Mouse (Mus musculus): ENCODE data around the gene Mpp4. TPM values are rescaled to one million over a fixed set of nuclear protein-coding genes. Genes with fewer than 3 reads are reported as not detected.

Gene Mpp4
- polyA plus RNA-seq (2012; fragmentation: generic; extraction: Trizol), result 0.51 TPM
- long read RNA-seq, experiment 1, result 0 reads
- long read RNA-seq, experiment 2, result 0 reads

DNA sequence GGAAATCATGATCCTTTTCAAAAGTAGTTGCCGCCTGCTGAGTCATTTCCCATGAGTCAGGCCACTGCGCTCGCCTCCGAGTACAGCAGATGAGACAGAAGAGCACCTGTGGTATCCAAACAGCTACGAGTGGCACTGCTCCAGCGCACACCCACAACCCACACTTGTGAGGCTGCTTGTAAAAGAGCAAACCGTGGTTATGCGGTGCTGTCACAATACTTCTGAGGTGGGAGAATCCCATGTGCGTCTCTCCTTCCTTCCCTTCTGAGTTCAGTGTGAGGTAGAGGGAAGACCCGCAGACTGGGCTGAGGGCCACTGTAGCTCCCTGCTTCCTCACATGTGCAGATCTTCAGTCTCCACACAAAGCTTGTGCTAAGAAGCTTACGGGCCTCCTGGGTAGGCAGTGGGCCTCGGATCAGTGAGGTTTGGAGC, at the start of gene Mpp4:
Gene Mpp4 (minus strand): TSS at position 360 of the 432 bp plus-strand sequence.
- H3K36me3 ChIP-seq (ENCODE audit: control insufficient read depth, insufficient read depth), result peaks cover 23% of the 10 kb centered on the region
- H3K79me3 ChIP-seq (ENCODE audit: low read depth), result no peaks in the 10 kb centered on the region
- no peaks in the 10 kb centered on the region for H3K79me2 ChIP-seq (ENCODE audit: control insufficient read depth, insufficient read depth)
- H3ac ChIP-seq (ENCODE audit: control insufficient read depth, insufficient read length, low read depth), result peak within 1 kb of the TSS; percentile 32
- H3K4me3 ChIP-seq (ENCODE audit: insufficient read depth, poor library complexity, severe bottlenecking), result no peak within 1 kb of the TSS
- no peak for TF ChIP-seq MYOG (IDR thresholded peaks at IDR 0.05; ENCODE audit: control insufficient read depth, extremely low read depth, insufficient read length)
- peak; percentile 91 for TF ChIP-seq MYOD1 (IDR thresholded peaks at IDR 0.05; ENCODE audit: control insufficient read depth, insufficient read length, low read depth)
- TF ChIP-seq CEBPB (IDR thresholded peaks at IDR 0.05; ENCODE audit: low read depth), result no peak
- peak; percentile 85 for TF ChIP-seq MAX (IDR thresholded peaks at IDR 0.05)
- TF ChIP-seq CTCF (IDR thresholded peaks at IDR 0.05; ENCODE audit: control insufficient read depth, insufficient read depth, insufficient read length), result no peak
- no peak for TF ChIP-seq USF1 (IDR thresholded peaks at IDR 0.05; ENCODE audit: low read depth)
- peak; percentile 88 for TF ChIP-seq FOSL1 (IDR thresholded peaks at IDR 0.05; ENCODE audit: insufficient read depth, low read length, poor library complexity, severe bottlenecking)
- H3K27me3 ChIP-seq (ENCODE audit: control insufficient read depth, insufficient read depth, insufficient read length), result no peaks in the 10 kb centered on the region

DNA sequence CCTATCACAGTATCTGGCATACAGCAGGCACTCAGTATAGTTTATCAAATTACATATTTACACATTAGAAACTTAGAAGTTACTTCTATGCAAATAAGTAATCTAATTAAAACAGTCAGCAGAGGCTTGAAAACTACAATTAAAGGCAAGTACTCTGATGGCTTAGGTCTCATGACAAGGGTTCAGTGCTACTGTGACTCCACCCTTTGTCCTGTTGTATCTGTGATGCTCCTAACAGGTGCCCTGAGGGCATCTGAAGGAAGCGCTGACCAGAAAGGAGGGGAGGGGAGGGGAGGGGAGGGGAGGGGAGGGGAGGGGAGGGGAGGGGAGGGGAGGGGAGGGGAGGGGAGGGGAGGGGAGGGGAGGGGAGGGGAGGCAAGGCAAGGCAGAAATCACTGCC, 49.8 kb upstream of the Mpp4 start:
- H3K36me3 ChIP-seq (ENCODE audit: control insufficient read depth, insufficient read depth), result no peaks in the 10 kb centered on the region
- no peaks in the 10 kb centered on the region for H3K79me3 ChIP-seq (ENCODE audit: low read depth)
- H3K79me2 ChIP-seq (ENCODE audit: control insufficient read depth, insufficient read depth), result no peaks in the 10 kb centered on the region
- TF ChIP-seq CEBPB (IDR thresholded peaks at IDR 0.05; ENCODE audit: low read depth) (no peak), CTCF (IDR thresholded peaks at IDR 0.05; ENCODE audit: control insufficient read depth, insufficient read depth, insufficient read length) (no peak), MYOG (IDR thresholded peaks at IDR 0.05; ENCODE audit: control insufficient read depth, extremely low read depth, insufficient read length) (no peak), MAX (IDR thresholded peaks at IDR 0.05) (no peak), MYOD1 (IDR thresholded peaks at IDR 0.05; ENCODE audit: control insufficient read depth, insufficient read length, low read depth) (no peak), FOSL1 (IDR thresholded peaks at IDR 0.05; ENCODE audit: insufficient read depth, low read length, poor library complexity, severe bottlenecking) (no peak), USF1 (IDR thresholded peaks at IDR 0.05; ENCODE audit: low read depth) (no peak)
- H3K27me3 ChIP-seq (ENCODE audit: control insufficient read depth, insufficient read depth, insufficient read length), result no peaks in the 10 kb centered on the region
- H3K4me3 ChIP-seq (ENCODE audit: insufficient read depth, poor library complexity, severe bottlenecking), result no peak overlapping the region
- H3ac ChIP-seq (ENCODE audit: control insufficient read depth, insufficient read length, low read depth), result no peak overlapping the region

GRCm38 (mm10) chr1:59212076-59212779, 49.0 kb upstream of the Mpp4 start:
- TF ChIP-seq CTCF (IDR thresholded peaks at IDR 0.05; ENCODE audit: control insufficient read depth, insufficient read depth, insufficient read length), result no peak
- TF ChIP-seq MYOG (IDR thresholded peaks at IDR 0.05; ENCODE audit: control insufficient read depth, extremely low read depth, insufficient read length), result no peak
- TF ChIP-seq FOSL1 (IDR thresholded peaks at IDR 0.05; ENCODE audit: insufficient read depth, low read length, poor library complexity, severe bottlenecking), result no peak
- TF ChIP-seq USF1 (IDR thresholded peaks at IDR 0.05; ENCODE audit: low read depth), result no peak
- no peak for TF ChIP-seq CEBPB (IDR thresholded peaks at IDR 0.05; ENCODE audit: low read depth)
- no peak for TF ChIP-seq MAX (IDR thresholded peaks at IDR 0.05)
- no peak for TF ChIP-seq MYOD1 (IDR thresholded peaks at IDR 0.05; ENCODE audit: control insufficient read depth, insufficient read length, low read depth)

DNA sequence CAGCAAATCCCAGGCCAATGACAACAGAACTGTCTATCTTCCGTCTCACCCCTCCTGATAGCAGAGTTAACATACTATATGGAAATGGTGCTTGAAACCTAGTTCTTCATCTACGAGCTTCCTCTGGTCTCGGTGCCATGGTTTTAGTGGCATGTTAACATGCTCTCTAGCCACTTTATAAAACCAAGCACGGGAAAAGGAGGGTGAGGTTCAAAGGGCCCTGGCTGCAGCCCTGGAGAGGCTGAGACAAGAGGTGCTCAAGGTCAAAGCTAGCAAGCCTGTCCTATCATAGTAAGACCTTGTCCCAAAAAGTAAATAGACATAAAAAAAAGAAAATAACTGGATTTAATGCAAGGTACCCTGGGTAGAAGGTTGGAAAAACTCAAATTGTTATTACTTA, 48.5 kb upstream of the Mpp4 start:
- no peak for TF ChIP-seq USF1 (IDR thresholded peaks at IDR 0.05; ENCODE audit: low read depth)
- no peak for TF ChIP-seq CTCF (IDR thresholded peaks at IDR 0.05; ENCODE audit: control insufficient read depth, insufficient read depth, insufficient read length)
- H3K36me3 ChIP-seq (ENCODE audit: control insufficient read depth, insufficient read depth), result no peaks in the 10 kb centered on the region

More at GRCm38 (mm10) chr1:59212076-59212779, 49.0 kb upstream of the Mpp4 start:
- no peak overlapping the region for H3K4me3 ChIP-seq (ENCODE audit: insufficient read depth, poor library complexity, severe bottlenecking)
- no peaks in the 10 kb centered on the region for H3K79me3 ChIP-seq (ENCODE audit: low read depth)
- H3K36me3 ChIP-seq (ENCODE audit: control insufficient read depth, insufficient read depth), result no peaks in the 10 kb centered on the region
- no peaks in the 10 kb centered on the region for H3K79me2 ChIP-seq (ENCODE audit: control insufficient read depth, insufficient read depth)
- H3ac ChIP-seq (ENCODE audit: control insufficient read depth, insufficient read length, low read depth), result no peak overlapping the region
- no peaks in the 10 kb centered on the region for H3K27me3 ChIP-seq (ENCODE audit: control insufficient read depth, insufficient read depth, insufficient read length)

DNA sequence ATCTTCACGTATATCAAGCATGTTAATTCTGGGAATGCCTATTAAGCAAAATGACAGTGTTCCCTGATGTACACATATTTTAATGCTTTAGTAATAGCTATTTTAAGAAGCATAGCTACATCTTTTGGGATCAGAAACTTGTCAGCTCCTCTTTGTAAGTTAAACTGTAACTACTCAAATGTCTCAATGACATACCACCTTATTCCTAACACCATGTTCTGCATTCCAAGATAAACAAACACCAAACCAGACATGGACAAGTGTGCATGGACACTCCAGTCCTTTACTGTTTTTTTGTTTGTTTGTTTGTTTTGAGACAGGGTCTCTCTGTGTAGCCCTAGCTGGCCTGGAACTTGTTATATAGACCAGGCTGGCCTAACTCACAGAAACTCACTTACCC, 45.1 kb upstream of the Mpp4 start:
- no peak overlapping the region for H3K4me3 ChIP-seq (ENCODE audit: insufficient read depth, poor library complexity, severe bottlenecking)
- H3K27me3 ChIP-seq (ENCODE audit: control insufficient read depth, insufficient read depth, insufficient read length), result no peaks in the 10 kb centered on the region
- H3K79me3 ChIP-seq (ENCODE audit: low read depth), result no peaks in the 10 kb centered on the region
- no peaks in the 10 kb centered on the region for H3K79me2 ChIP-seq (ENCODE audit: control insufficient read depth, insufficient read depth)
- H3K36me3 ChIP-seq (ENCODE audit: control insufficient read depth, insufficient read depth), result no peaks in the 10 kb centered on the region
- H3ac ChIP-seq (ENCODE audit: control insufficient read depth, insufficient read length, low read depth), result no peak overlapping the region
- no peak for TF ChIP-seq MYOG (IDR thresholded peaks at IDR 0.05; ENCODE audit: control insufficient read depth, extremely low read depth, insufficient read length)

More for the DNA sequence above, 48.5 kb upstream of the Mpp4 start:
- Histone ChIP-seq H3K4me3 (ENCODE audit: insufficient read depth, poor library complexity, severe bottlenecking) (no peak overlapping the region), H3K79me2 (ENCODE audit: control insufficient read depth, insufficient read depth) (no peaks in the 10 kb centered on the region), H3ac (ENCODE audit: control insufficient read depth, insufficient read length, low read depth) (no peak overlapping the region), H3K27me3 (ENCODE audit: control insufficient read depth, insufficient read depth, insufficient read length) (no peaks in the 10 kb centered on the region), H3K79me3 (ENCODE audit: low read depth) (no peaks in the 10 kb centered on the region)

- no peaks in the 10 kb centered on the region for H3K79me2 ChIP-seq (ENCODE audit: control insufficient read depth, insufficient read depth)
- H3K79me3 ChIP-seq (ENCODE audit: low read depth), result no peaks in the 10 kb centered on the region
- H3K4me3 ChIP-seq (ENCODE audit: insufficient read depth, poor library complexity, severe bottlenecking), result no peak overlapping the region
- H3ac ChIP-seq (ENCODE audit: control insufficient read depth, insufficient read length, low read depth), result no peak overlapping the region
- TF ChIP-seq FOSL1 (IDR thresholded peaks at IDR 0.05; ENCODE audit: insufficient read depth, low read length, poor library complexity, severe bottlenecking) (no peak), CEBPB (IDR thresholded peaks at IDR 0.05; ENCODE audit: low read depth) (no peak), CTCF (IDR thresholded peaks at IDR 0.05; ENCODE audit: control insufficient read depth, insufficient read depth, insufficient read length) (no peak), MYOG (IDR thresholded peaks at IDR 0.05; ENCODE audit: control insufficient read depth, extremely low read depth, insufficient read length) (no peak)
- H3K36me3 ChIP-seq (ENCODE audit: control insufficient read depth, insufficient read depth), result peaks cover 4% of the 10 kb centered on the region
- H3K27me3 ChIP-seq (ENCODE audit: control insufficient read depth, insufficient read depth, insufficient read length), result no peaks in the 10 kb centered on the region
Measured at GRCm38 (mm10) chr1:59204489-59204888, 41.3 kb upstream of the Mpp4 start.
